Mouse (Mus musculus): ENCODE results near the gene Pcnp.
"Not testable (repeated sequence)": the region's sequence is repeated elsewhere in the genome, so short reads cannot be mapped to it uniquely, and the experiment has no call there.

The Pcnp gene

GRCm38 (mm10) chr16:55966212-55966871 lies 63.2 kb downstream of the Pcnp start, which contains the start of gene Rpl24:
TSS of gene Rpl24 (plus strand) at chr16:55966275.
- DNase-seq (ENCODE audit: low spot score): peak; percentile 93

GRCm38 (mm10) chr16:55964126-55964949 lies 65.2 kb downstream of the Pcnp start:
- no peak for DNase-seq (ENCODE audit: low spot score)

GRCm38 (mm10) chr16:55963068-55963467 lies 66.5 kb downstream of the Pcnp start:
- DNase-seq (ENCODE audit: low spot score): not testable (repeated sequence)
